Mouse (Mus musculus) heart, embryonic 16.5 days (tissue): ENCODE data around the gene Arf1. TPM values are rescaled to one million over a fixed set of nuclear protein-coding genes. Genes with fewer than 3 reads are reported as not detected.

Experiments used
- ATAC-seq: fragments of 200-750 bp; cut with Nextera tagmentation; replicated peaks from 2 replicates; pipeline ENCODE4 v1.8.0; 2017; ENCODE audit warnings: moderate number of reproducible peaks; ENCODE audit not compliant: insufficient read depth, low FRiP score; ENCODE audit errors: extremely low read depth
- H3K27ac ChIP-seq: fragments of 300-500 bp; sonication (generic); 2 replicates; pipeline ENCODE4 v1.5.1; 2014; ENCODE audit warnings: mild to moderate bottlenecking, low read length, control low read depth, moderate library complexity
- H3K27me3 ChIP-seq: fragments of 300-500 bp; sonication (generic); 2 replicates; pipeline ENCODE4 v1.6.1; 2014; ENCODE audit warnings: low read length, mixed read lengths; ENCODE audit not compliant: control insufficient read depth, insufficient read depth
- H3K36me3 ChIP-seq: fragments of 300-500 bp; sonication (generic); 2 replicates; pipeline ENCODE4 v1.6.1; 2014; ENCODE audit not compliant: control insufficient read depth, insufficient read depth
- H3K4me1 ChIP-seq: fragments of 300-500 bp; sonication (generic); 2 replicates; pipeline ENCODE4 v1.6.1; 2014; ENCODE audit warnings: low read length, mixed read lengths; ENCODE audit not compliant: control insufficient read depth, insufficient read depth
- H3K4me2 ChIP-seq: fragments of 300-500 bp; sonication (generic); 2 replicates; pipeline ENCODE4 v1.6.1; 2014; ENCODE audit warnings: low read depth, mild to moderate bottlenecking, control low read depth, low read length
- H3K4me3 ChIP-seq: fragments of 300-500 bp; sonication (generic); 2 replicates; pipeline ENCODE4 v1.5.1; 2014; ENCODE audit warnings: mild to moderate bottlenecking, control low read depth, low read length
- H3K9ac ChIP-seq: fragments of 300-500 bp; sonication (generic); 2 replicates; pipeline ENCODE4 v1.6.1; 2014; ENCODE audit warnings: low read length, control low read depth
- H3K9me3 ChIP-seq: fragments of 300-500 bp; sonication (generic); replicated peaks from 2 replicates; pipeline ENCODE4 v1.6.1; 2016; ENCODE audit warnings: low read length; ENCODE audit not compliant: control insufficient read depth
- WGBS: fragments of 180-500 bp; shearing (Covaris S2); extraction: QIAGEN DNeasy Blood & Tissue Kit; methylation state at CpG from one replicate; pipeline ENCODE4 v1.1.7; 2014; 5-methylcytosine and 5-hydroxymethylcytosine counted together
- polyA plus RNA-seq: library from polyadenylated mRNA; unstranded; fragments of >200 nt; fragmentation: Nextera tagmentation; extraction: Ambion mirVana; gene quantifications from 2 replicates; pipeline ENCODE4 v1.2.1, GENCODE M21; 2015

The Arf1 gene
- polyA plus RNA-seq, 1 experiment from 2014 or later, result 626 TPM

DNA sequence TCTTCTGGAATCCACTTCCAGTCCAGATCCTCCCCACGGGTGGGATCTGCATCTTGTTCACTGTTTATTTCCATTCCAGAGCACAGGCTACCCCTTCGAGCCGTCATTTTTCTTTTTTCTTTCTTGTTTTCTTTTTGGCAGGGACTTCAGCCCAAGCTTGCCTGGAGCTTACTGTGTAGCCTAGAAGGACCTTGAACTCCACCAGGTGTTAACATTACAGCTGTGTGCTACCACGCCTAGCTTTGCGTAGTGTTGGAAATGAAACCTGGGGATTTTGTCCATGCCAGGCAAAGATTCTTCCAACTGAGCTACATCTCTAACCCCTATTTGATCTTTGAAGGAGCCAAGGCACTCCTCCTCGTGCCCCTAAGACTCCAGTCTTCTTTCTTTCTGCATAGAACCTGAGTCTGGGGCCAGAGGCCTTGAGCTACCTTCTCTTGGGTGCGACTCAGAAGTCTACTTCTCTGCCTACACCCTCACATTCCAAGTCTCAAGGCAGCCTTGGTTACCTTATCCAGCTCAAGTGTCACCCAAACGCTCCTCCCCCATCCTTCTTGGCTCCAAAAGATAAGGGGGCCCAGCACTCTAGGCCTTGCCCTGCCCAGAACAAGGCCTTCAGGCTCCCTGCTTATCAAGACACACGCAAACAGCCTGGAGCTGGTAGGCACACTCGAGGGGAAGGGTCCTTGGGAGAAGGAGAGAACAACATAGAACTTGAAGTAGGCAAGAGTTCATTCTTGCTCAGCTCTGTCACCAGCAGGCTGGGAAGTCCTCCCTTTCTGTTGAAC, 32.8 kb upstream of the Arf1 start:
- Histone ChIP-seq H3K4me2 (no peak overlapping the region), H3K4me1 (no peaks in the 10 kb centered on the region), H3K27ac (no peak overlapping the region), H3K27me3 (peaks cover 33% of the 10 kb centered on the region), H3K9me3 (no peaks in the 10 kb centered on the region), H3K4me3 (no peak overlapping the region), H3K9ac (no peak overlapping the region), H3K36me3 (no peaks in the 10 kb centered on the region)
- 58% methylated on average over 10 of the region's 10 CpGs for WGBS
- ATAC-seq, result no peak

DNA sequence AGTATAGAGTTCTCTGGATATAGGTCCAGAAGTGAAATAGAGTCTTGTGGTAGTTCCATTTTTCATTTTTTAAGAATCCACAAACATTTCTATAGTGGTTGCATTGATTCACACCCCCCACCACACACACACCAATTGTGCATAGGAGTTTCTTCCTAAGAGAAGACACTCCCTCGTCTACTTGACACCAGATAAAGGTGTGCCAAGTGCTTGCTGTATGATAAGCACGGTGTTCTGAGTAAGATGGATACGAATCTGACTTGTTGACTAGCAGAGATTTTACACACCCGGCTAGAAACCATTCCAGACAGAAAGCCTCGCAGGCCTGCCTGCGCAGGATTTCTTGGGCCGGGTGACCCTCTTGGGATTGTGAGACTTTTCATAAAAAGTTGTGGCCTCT, 31.6 kb upstream of the Arf1 start:
- no peak overlapping the region for H3K4me2 ChIP-seq
- no peak for ATAC-seq
- H3K4me3 ChIP-seq, result no peak overlapping the region
- peaks cover 26% of the 10 kb centered on the region for H3K27me3 ChIP-seq
- H3K9me3 ChIP-seq, result no peaks in the 10 kb centered on the region
- no peaks in the 10 kb centered on the region for H3K4me1 ChIP-seq
- 47% methylated on average over 7 of the region's 7 CpGs for WGBS
- no peak overlapping the region for H3K9ac ChIP-seq
- no peak overlapping the region for H3K27ac ChIP-seq
- H3K36me3 ChIP-seq, result no peaks in the 10 kb centered on the region

DNA sequence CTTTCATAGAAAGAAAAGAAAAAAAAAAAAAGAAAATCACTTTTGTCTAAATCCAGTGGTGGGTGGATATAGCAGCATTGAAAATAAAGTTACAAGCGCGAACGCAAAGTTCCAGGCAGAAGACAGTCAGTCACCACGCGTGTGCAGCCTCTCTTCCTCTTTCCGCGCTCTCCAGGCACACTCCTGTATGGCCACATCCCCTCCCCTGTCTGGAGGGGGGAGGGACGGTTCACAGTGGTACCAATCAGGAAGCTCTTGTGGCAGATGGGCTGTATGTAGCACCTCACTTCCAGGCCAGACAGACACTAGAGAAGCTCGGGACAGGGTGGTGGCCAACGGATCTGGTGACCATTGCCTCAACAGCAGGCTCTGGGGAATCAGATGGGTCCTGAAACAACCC, 20.0 kb upstream of the Arf1 start:
- 52% methylated on average over 10 of the region's 10 CpGs for WGBS
- H3K27me3 ChIP-seq, result peaks cover 30% of the 10 kb centered on the region
- H3K36me3 ChIP-seq, result no peaks in the 10 kb centered on the region
- no peaks in the 10 kb centered on the region for H3K9me3 ChIP-seq
- H3K4me3 ChIP-seq, result no peak overlapping the region
- H3K27ac ChIP-seq, result no peak overlapping the region
- no peak for ATAC-seq
- H3K4me2 ChIP-seq, result no peak overlapping the region
- H3K9ac ChIP-seq, result no peak overlapping the region
- H3K4me1 ChIP-seq, result no peaks in the 10 kb centered on the region

DNA sequence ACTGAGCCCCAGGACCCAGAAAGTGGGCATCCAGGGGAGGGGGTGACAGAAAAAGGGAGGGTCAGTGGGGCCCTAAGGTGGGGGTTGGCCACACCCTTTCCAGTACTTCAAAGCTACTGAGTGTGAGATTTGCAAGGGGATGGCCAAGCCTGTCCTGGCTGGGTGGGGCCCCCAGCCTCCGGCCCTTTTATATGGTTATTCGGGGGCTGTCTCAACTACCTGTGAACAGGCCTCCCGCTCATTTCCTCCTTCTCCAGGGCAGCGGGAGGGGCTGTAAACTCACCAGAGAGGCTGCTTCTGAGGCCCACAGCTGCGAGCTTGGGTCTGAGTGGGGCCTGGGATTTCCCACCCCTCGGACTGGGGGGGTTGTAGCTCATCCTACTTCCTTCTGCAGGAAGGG, 15.8 kb upstream of the Arf1 start:
- Histone ChIP-seq H3K36me3 (no peaks in the 10 kb centered on the region), H3K9me3 (no peaks in the 10 kb centered on the region), H3K27me3 (peaks cover 28% of the 10 kb centered on the region), H3K9ac (no peak overlapping the region), H3K4me1 (peaks cover 3% of the 10 kb centered on the region; the same call in 1 of the 2 replicates), H3K27ac (no peak overlapping the region), H3K4me3 (no peak overlapping the region), H3K4me2 (no peak overlapping the region)
- WGBS, result 23% methylated on average over 6 of the region's 6 CpGs
- no peak for ATAC-seq

DNA sequence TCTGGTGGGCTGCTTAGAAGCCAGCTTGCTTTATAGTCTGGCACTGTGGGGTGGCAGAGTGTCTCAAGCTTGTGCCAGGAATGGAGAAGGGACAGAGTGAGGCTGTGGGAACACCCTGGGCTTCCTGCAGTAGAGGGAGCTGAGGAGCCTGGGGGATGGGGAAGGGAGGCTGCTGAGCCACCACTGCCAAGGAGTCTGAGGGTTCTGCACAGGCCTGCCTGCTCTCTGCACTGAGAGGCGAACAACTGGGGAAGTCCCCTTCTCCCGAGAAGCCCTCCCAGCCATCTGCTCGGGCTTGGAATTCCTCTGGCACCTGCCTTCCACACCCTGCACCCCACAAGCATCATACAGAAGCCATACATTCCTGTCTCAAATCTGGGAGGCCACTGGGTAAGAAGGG, 13.8 kb upstream of the Arf1 start:
- no peak overlapping the region for H3K4me2 ChIP-seq
- ATAC-seq, result no peak
- no peaks in the 10 kb centered on the region for H3K9me3 ChIP-seq
- H3K27me3 ChIP-seq, result peaks cover 22% of the 10 kb centered on the region
- peaks cover 8% of the 10 kb centered on the region; the same call in 1 of the 2 replicates for H3K4me1 ChIP-seq
- no peaks in the 10 kb centered on the region for H3K36me3 ChIP-seq
- no peak overlapping the region for H3K4me3 ChIP-seq
- H3K9ac ChIP-seq, result no peak overlapping the region
- H3K27ac ChIP-seq, result no peak overlapping the region
- 25% methylated on average over 3 of the region's 3 CpGs for WGBS

- H3K4me2 ChIP-seq, result no peak overlapping the region
- peaks cover 8% of the 10 kb centered on the region; the same call in 1 of the 2 replicates for H3K4me1 ChIP-seq
- no peak overlapping the region for H3K27ac ChIP-seq
- no peak overlapping the region for H3K4me3 ChIP-seq
- ATAC-seq, result no peak
- no peak overlapping the region for H3K9ac ChIP-seq
- H3K27me3 ChIP-seq, result peaks cover 21% of the 10 kb centered on the region
- H3K9me3 ChIP-seq, result no peaks in the 10 kb centered on the region
- no peaks in the 10 kb centered on the region for H3K36me3 ChIP-seq
- WGBS, result 65% methylated on average over 4 of the region's 4 CpGs
Measured at GRCm38 (mm10) chr11:59239796-59240195, 11.7 kb upstream of the Arf1 start.

DNA sequence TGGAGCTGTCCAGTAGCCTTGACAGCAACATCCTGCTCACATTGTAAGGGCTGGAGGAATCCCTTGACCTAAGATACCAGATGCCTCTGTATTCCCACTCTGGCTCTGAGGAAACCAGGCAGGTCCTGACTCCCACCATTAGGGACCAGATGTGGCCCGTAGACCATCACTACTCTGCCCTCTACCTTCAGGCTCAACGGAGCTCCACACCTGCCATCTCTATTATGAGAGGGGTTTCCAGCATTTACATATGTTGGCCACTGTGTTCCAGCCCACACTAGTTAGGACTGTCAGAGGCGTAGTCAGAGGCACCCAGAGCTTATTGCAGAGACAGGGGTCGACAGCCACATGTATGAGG, 11.3 kb upstream of the Arf1 start:
- 56% methylated on average over 4 of the region's 4 CpGs for WGBS
- Histone ChIP-seq H3K4me2 (no peak overlapping the region), H3K27me3 (peaks cover 20% of the 10 kb centered on the region), H3K4me3 (no peak overlapping the region), H3K27ac (no peak overlapping the region), H3K9me3 (no peaks in the 10 kb centered on the region), H3K36me3 (no peaks in the 10 kb centered on the region), H3K9ac (no peak overlapping the region), H3K4me1 (peaks cover 8% of the 10 kb centered on the region; the same call in 1 of the 2 replicates)
- no peak for ATAC-seq

DNA sequence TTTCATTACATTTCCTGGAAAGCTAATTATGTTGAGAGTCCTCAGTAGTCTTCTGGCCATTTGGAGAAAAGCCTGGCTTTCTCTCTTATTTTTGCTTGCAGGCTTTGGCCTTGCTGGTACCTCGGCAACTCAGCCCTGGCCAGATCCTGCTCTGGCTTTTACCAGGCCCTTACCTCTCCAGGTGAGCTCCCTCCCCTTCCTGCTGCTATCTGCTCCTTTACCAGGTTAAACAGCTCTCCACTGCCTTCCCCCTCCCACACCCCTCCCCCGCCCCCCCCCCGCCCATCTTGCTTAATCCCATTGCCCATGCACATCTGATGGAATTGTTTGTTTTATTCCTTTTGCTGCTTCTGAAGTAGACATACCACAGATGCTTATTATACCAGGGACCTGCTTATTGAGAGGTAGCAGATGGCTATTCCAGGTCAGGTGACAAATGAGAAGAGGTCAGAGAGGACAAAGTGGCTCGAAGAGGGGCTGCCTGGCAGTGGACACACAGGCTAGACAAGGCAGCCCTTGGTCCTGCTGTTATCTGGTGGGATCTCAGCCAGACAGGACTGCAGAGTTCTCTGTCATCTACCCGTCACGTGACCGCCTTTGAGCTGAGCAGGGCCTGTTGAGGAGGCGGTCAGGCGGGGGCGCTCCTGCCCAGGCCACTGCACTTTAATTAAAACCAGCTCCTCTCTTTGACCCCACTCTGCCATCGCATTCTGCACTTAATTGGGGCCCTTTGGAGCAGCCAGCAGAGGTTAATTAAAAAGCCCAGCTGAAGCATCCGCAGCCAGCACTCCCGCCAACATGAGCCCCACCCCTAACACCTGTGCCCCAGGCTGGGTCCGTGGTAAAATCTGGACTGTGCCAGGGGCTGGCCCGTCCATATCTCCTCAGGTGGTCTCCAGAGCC, 10.7 kb upstream of the Arf1 start:
- Histone ChIP-seq H3K4me2 (peak overlapping the region; percentile 16; the same call in 1 of the 2 replicates), H3K27ac (no peak overlapping the region), H3K27me3 (peaks cover 16% of the 10 kb centered on the region), H3K9me3 (no peaks in the 10 kb centered on the region), H3K4me1 (peaks cover 8% of the 10 kb centered on the region; the same call in 1 of the 2 replicates), H3K9ac (no peak overlapping the region), H3K4me3 (no peak overlapping the region), H3K36me3 (no peaks in the 10 kb centered on the region)
- ATAC-seq, result peak; percentile 86
- 5% methylated on average over 15 of the region's 15 CpGs for WGBS

- Histone ChIP-seq H3K27me3 (no peaks in the 10 kb centered on the region), H3K27ac (no peak overlapping the region), H3K9me3 (no peaks in the 10 kb centered on the region), H3K4me2 (no peak overlapping the region), H3K4me1 (peaks cover 7% of the 10 kb centered on the region; the same call in 1 of the 2 replicates), H3K9ac (no peak overlapping the region), H3K4me3 (no peak overlapping the region), H3K36me3 (no peaks in the 10 kb centered on the region)
- no peak for ATAC-seq
- WGBS, result 63% methylated on average over 2 of the region's 2 CpGs
Measured at GRCm38 (mm10) chr11:59232797-59233196, 4.7 kb upstream of the Arf1 start.
